Mouse (Mus musculus): ENCODE results near the gene Inafm2.

DNA sequence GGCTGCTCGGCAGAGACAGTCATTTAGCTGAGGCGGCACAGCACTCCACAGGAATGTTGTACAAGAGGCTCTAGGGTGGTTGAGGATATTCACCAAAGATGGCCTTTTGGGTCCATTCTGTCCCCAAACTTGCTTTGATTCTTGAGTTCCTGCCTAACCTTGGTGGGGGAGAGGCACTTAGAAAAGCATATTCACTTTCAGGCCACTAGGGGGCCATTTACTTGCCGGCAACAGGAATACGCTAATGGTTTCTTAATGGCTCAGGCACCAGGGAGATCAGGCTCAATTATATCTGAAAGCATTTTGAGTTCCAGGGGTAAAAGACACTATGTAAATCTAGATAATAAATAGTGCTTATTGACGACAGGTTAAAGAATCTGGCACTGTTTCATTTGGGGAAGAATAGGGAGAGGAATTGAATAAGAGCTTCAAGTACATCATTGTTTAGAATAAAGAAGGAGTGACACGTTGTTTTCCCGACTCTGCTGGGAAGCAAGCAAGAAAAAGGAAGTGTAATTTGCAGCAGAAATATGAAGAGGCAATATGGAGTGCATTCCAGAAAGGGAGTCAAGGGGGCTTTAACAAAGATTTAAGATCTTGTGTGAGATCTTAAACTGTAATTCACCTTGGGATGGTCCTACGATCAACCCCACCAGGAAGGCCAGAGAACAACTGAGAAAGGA lies 2.2 kb upstream of the Inafm2 start:
- TF ChIP-seq CTCF (IDR thresholded peaks at IDR 0.05; ENCODE audit: extremely low read depth, insufficient read depth, insufficient read length, insufficient replicate concordance), result peak; percentile 20; the same call in 1 of the 2 replicates
- no peak for TF ChIP-seq POLR2A (IDR thresholded peaks at IDR 0.05; ENCODE audit: low read depth, low read length)

Measured in spleen, adult 2 months (tissue).